ENCODE assay signal across 20 mouse cellular contexts in genomic region chr5:132728689-132729189, GRCm38 (mm10).
DNase-seq lines count a peak whose midpoint lies in the region; ATAC-seq and TF ChIP-seq lines count a peak whose summit lies in the region.
"Had no signal": no experiment of that assay in that cellular context is flagged by ENCODE, and none has a peak within 500 bp of the region (broad histone marks: within the 10 kb centered on the region; RNA-seq: fewer than 3 reads in every experiment).

No protein-coding gene starts in this region.

- WGBS in heart, embryonic 13.5 days = 11% methylated on average over 10 of the region's 10 CpGs
- WGBS in lung, embryonic 14.5 days = 39% methylated on average over 10 of the region's 10 CpGs
- WGBS in stomach, embryonic 16.5 days = 43% methylated on average over 10 of the region's 10 CpGs

- ATAC-seq in heart, embryonic 13.5 days (ENCODE audit: extremely low read depth, insufficient number of reproducible peaks, low FRiP score, low TSS enrichment) = no peak
- ATAC-seq in lung, embryonic 14.5 days (ENCODE audit: insufficient read depth) = no peak
- ATAC-seq in stomach, embryonic 16.5 days (ENCODE audit: insufficient read depth, low FRiP score) = peak; percentile 56; the same call in 1 of the 2 replicates
- ATAC-seq: forebrain, embryonic 15.5 days; midbrain, embryonic 15.5 days had no signal

- peak overlapping the region; percentile 40 for H3K4me2 ChIP-seq in heart, embryonic 13.5 days
- no peak overlapping the region for H3K4me2 ChIP-seq in lung, embryonic 14.5 days
- no peak overlapping the region for H3K4me2 ChIP-seq in stomach, embryonic 16.5 days (ENCODE audit: low read depth, low read length)
- H3K4me2 ChIP-seq: embryonic facial prominence, embryonic 12.5 days; forebrain, embryonic 15.5 days; midbrain, embryonic 15.5 days had no signal

- H3K4me3 ChIP-seq in heart, embryonic 13.5 days = 0 out of 2 replicates have a peak overlapping the region, but pooled peaks have one; percentile 6
- no peak overlapping the region for H3K4me3 ChIP-seq in lung, embryonic 14.5 days (ENCODE audit: low read depth, low read length)
- no peak overlapping the region for H3K4me3 ChIP-seq in stomach, embryonic 16.5 days (replicated peaks; ENCODE audit: low read length)
- H3K4me3 ChIP-seq: embryonic facial prominence, embryonic 12.5 days; forebrain, embryonic 15.5 days; midbrain, embryonic 15.5 days had no signal

- TF ChIP-seq CTCF in lung, embryonic 14.5 days (IDR thresholded peaks at IDR 0.05; ENCODE audit: low read depth) = no peak

- peaks cover 5% of the 10 kb centered on the region for H3K4me1 ChIP-seq in heart, embryonic 13.5 days
- H3K4me1 ChIP-seq in lung, embryonic 14.5 days (ENCODE audit: insufficient read depth) = no peaks in the 10 kb centered on the region
- H3K4me1 ChIP-seq in stomach, embryonic 16.5 days (ENCODE audit: control insufficient read depth, insufficient read depth, low read length) = no peaks in the 10 kb centered on the region
- H3K4me1 ChIP-seq: embryonic facial prominence, embryonic 12.5 days; midbrain, embryonic 15.5 days had no signal

- peak; percentile 6 for DNase-seq in embryo, embryonic 10.5 days (ENCODE audit: low spot score)
- DNase-seq in embryo, embryonic 11 days = no peak
- DNase-seq in heart, adult 8-10 months (ENCODE audit: low spot score) = no peak
- DNase-seq in lung, embryonic 14.5 days = peak; percentile 28
- no peak for DNase-seq in lung, postnatal 14 days
- DNase-seq in urinary bladder, postnatal 4 days (ENCODE audit: low spot score in 2 of 2) = no peak
- DNase-seq: cerebellum, postnatal 10 days; gastrocnemius, postnatal 36 days; kidney, adult 9 months; kidney, postnatal 25 days; left cerebral cortex, postnatal 4 days; liver; lung, postnatal 10 days; right cerebral cortex, postnatal 14 days; spleen, adult 18-20 months had no signal

- H3K9me3 ChIP-seq in heart, embryonic 13.5 days = no peaks in the 10 kb centered on the region
- no peaks in the 10 kb centered on the region for H3K9me3 ChIP-seq in lung, embryonic 14.5 days (ENCODE audit: low read depth, low read length)
- H3K9me3 ChIP-seq in stomach, embryonic 16.5 days (replicated peaks; ENCODE audit: control insufficient read depth, low read length) = no peaks in the 10 kb centered on the region
- H3K9me3 ChIP-seq: embryonic facial prominence, embryonic 12.5 days; forebrain, embryonic 15.5 days; midbrain, embryonic 15.5 days had no signal

- H3K27ac ChIP-seq in heart, embryonic 13.5 days (replicated peaks) = no peak overlapping the region
- no peak overlapping the region for H3K27ac ChIP-seq in lung, embryonic 14.5 days (ENCODE audit: low read depth)
- H3K27ac ChIP-seq in stomach, embryonic 16.5 days (ENCODE audit: low read length) = 0 out of 2 replicates have a peak overlapping the region, but pooled peaks have one; percentile 24
- H3K27ac ChIP-seq: embryonic facial prominence, embryonic 12.5 days; forebrain, embryonic 15.5 days; midbrain, embryonic 15.5 days had no signal

- 0 out of 2 replicates have a peak overlapping the region, but pooled peaks have one; percentile 21 for H3K9ac ChIP-seq in heart, embryonic 13.5 days
- no peak overlapping the region for H3K9ac ChIP-seq in lung, embryonic 14.5 days
- H3K9ac ChIP-seq in stomach, embryonic 16.5 days (ENCODE audit: low read length) = no peak overlapping the region
- H3K9ac ChIP-seq: embryonic facial prominence, embryonic 12.5 days; forebrain, embryonic 15.5 days; midbrain, embryonic 15.5 days had no signal

- peaks cover 32% of the 10 kb centered on the region for H3K27me3 ChIP-seq in heart, embryonic 13.5 days (replicated peaks)
- H3K27me3 ChIP-seq in lung, embryonic 14.5 days (ENCODE audit: insufficient read depth, low read length) = no peaks in the 10 kb centered on the region
- H3K27me3 ChIP-seq in stomach, embryonic 16.5 days (ENCODE audit: control insufficient read depth, insufficient read depth, low read length) = no peaks in the 10 kb centered on the region
- H3K27me3 ChIP-seq: embryonic facial prominence, embryonic 12.5 days; forebrain, embryonic 15.5 days; midbrain, embryonic 15.5 days had no signal

- no peaks in the 10 kb centered on the region for H3K36me3 ChIP-seq in heart, embryonic 13.5 days
- no peaks in the 10 kb centered on the region for H3K36me3 ChIP-seq in lung, embryonic 14.5 days (ENCODE audit: insufficient read depth)
- no peaks in the 10 kb centered on the region for H3K36me3 ChIP-seq in stomach, embryonic 16.5 days (ENCODE audit: control insufficient read depth, insufficient read depth, low read length)
- H3K36me3 ChIP-seq: embryonic facial prominence, embryonic 12.5 days; forebrain, embryonic 15.5 days; midbrain, embryonic 15.5 days had no signal

Comparison
In these comparisons a context has a peak if more than half of its experiments do, and no peak if none do; other contexts are left out.
1. DNase-seq: peak in embryo, embryonic 10.5 days (single experiment) and lung, embryonic 14.5 days (single experiment); none in embryo, embryonic 11 days (single experiment), heart, adult 8-10 months (single experiment), lung, postnatal 14 days (single experiment) and urinary bladder, postnatal 4 days (0 of 2).